Mouse (Mus musculus): ENCODE data around the gene B3galt4.
A peak's percentile ranks its signal among the peaks of the same experiment; 100 is the strongest.

B3galt4 gene

DNA sequence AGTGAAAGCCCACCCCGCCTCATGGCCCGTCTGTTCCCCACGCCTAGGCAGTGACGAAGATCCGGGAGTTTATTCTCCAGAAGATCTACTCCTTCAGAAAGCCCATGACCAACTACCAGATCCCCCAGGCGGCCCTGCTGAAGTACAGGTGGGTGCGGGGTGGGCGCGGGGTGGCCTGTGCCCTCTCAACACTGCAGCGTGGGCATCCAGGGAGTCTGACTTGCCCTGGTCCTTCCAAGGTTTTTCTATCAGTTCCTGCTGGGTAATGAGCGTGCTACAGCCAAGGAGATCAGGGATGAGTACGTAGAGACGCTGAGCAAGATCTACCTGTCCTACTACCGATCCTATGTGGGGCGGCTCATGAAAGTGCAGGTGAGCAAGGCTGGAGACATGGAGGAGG is 8.7 kb upstream of the B3galt4 start:
- no peak overlapping the region for H3K4me3 ChIP-seq (replicated peaks; ENCODE audit: low read length)
- H3K27me3 ChIP-seq (ENCODE audit: insufficient read depth, low read length), result no peaks in the 10 kb centered on the region
- no peaks in the 10 kb centered on the region for H3K9me3 ChIP-seq (ENCODE audit: low read length)
- TF ChIP-seq POU5F1 (IDR thresholded peaks at IDR 0.05; ENCODE audit: borderline replicate concordance, low read length), result no peak
- TF ChIP-seq CTCF (conservative IDR thresholded peaks at IDR 0.05; ENCODE audit: low read length), result no peak
- no peak for TF ChIP-seq NANOG (IDR thresholded peaks at IDR 0.05; ENCODE audit: borderline replicate concordance, low read length)
- peaks cover 77% of the 10 kb centered on the region for H3K36me3 ChIP-seq (ENCODE audit: insufficient read depth, low read length)
- H3K4me1 ChIP-seq (replicated peaks; ENCODE audit: low read depth, low read length), result peaks cover 17% of the 10 kb centered on the region

DNA sequence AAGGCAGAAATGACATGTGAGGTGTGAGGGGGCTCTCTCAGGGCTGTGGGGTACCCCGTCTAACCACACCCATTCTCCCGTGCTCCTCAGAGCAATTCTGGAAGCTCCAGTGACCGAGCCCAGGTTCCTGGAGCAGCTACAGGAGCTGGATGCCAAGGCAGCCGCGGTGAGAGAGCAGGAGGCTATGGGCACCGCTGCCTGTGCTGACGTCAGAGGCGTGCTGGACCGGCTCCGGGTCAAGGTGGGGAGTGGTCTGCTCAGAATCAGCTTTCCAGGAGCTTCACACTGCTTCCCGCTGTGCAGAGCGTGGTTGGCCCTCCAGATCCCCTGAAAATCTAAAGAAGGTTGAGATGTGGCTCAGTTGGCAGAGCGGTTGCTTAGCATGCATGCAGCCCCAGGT is 7.8 kb upstream of the B3galt4 start:
- Histone ChIP-seq H3K27me3 (ENCODE audit: insufficient read depth, low read length) (no peaks in the 10 kb centered on the region), H3K4me3 (replicated peaks; ENCODE audit: low read length) (no peak overlapping the region), H3K9me3 (ENCODE audit: low read length) (no peaks in the 10 kb centered on the region), H3K36me3 (ENCODE audit: insufficient read depth, low read length) (peaks cover 80% of the 10 kb centered on the region), H3K4me1 (replicated peaks; ENCODE audit: low read depth, low read length) (peaks cover 22% of the 10 kb centered on the region)
- TF ChIP-seq NANOG (IDR thresholded peaks at IDR 0.05; ENCODE audit: borderline replicate concordance, low read length) (no peak), CTCF (conservative IDR thresholded peaks at IDR 0.05; ENCODE audit: low read length) (no peak), POU5F1 (IDR thresholded peaks at IDR 0.05; ENCODE audit: borderline replicate concordance, low read length) (no peak)

DNA sequence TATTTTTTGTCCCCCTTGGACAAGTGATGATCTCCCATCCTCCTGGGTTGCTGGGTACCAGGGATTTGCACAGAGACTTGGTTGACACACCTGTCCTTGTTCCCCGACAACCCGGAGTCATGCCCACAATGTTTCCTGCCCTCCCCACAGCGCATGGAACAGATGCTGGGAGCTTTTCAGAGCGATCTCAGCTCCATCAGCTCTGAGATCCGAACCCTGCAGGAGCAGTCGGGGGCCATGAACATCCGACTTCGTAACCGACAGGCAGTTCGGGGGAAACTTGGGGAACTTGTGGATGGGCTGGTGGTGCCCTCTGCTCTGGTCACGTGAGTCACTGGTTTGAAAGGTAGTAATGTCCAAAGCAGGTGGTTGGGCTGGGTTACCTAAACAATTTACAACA is 7.2 kb upstream of the B3galt4 start:
- H3K36me3 ChIP-seq (ENCODE audit: insufficient read depth, low read length), result peaks cover 80% of the 10 kb centered on the region
- H3K9me3 ChIP-seq (ENCODE audit: low read length), result no peaks in the 10 kb centered on the region
- H3K4me1 ChIP-seq (replicated peaks; ENCODE audit: low read depth, low read length), result peaks cover 27% of the 10 kb centered on the region
- no peaks in the 10 kb centered on the region for H3K27me3 ChIP-seq (ENCODE audit: insufficient read depth, low read length)
- TF ChIP-seq NANOG (IDR thresholded peaks at IDR 0.05; ENCODE audit: borderline replicate concordance, low read length) (no peak), POU5F1 (IDR thresholded peaks at IDR 0.05; ENCODE audit: borderline replicate concordance, low read length) (no peak), CTCF (conservative IDR thresholded peaks at IDR 0.05; ENCODE audit: low read length) (no peak)
- H3K4me3 ChIP-seq (replicated peaks; ENCODE audit: low read length), result no peak overlapping the region

DNA sequence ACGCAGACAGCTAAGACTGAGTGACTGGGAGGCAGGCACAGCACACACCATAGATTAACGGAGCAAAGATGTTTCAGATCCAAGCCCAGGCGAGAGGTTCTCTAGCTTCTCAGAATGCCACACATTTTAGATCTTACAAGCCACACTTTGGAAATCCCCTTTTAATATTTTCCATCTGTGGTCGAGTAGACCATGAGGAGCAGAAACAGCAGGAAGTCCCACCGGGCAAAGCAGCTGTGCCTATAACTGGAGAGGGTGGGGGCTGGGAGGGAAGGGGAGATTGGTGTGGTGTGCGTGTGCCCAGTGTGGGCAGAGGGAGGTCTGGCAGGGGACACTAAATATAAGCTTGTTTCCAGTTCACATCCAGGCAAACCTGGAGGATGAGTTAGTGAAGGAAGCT is 6.2 kb upstream of the B3galt4 start:
- no peak overlapping the region for H3K4me3 ChIP-seq (replicated peaks; ENCODE audit: low read length)
- peaks cover 80% of the 10 kb centered on the region for H3K36me3 ChIP-seq (ENCODE audit: insufficient read depth, low read length)
- TF ChIP-seq NANOG (IDR thresholded peaks at IDR 0.05; ENCODE audit: borderline replicate concordance, low read length) (no peak), POU5F1 (IDR thresholded peaks at IDR 0.05; ENCODE audit: borderline replicate concordance, low read length) (no peak), CTCF (conservative IDR thresholded peaks at IDR 0.05; ENCODE audit: low read length) (no peak)
- H3K9me3 ChIP-seq (ENCODE audit: low read length), result no peaks in the 10 kb centered on the region
- H3K4me1 ChIP-seq (replicated peaks; ENCODE audit: low read depth, low read length), result peaks cover 36% of the 10 kb centered on the region
- H3K27me3 ChIP-seq (ENCODE audit: insufficient read depth, low read length), result no peaks in the 10 kb centered on the region

DNA sequence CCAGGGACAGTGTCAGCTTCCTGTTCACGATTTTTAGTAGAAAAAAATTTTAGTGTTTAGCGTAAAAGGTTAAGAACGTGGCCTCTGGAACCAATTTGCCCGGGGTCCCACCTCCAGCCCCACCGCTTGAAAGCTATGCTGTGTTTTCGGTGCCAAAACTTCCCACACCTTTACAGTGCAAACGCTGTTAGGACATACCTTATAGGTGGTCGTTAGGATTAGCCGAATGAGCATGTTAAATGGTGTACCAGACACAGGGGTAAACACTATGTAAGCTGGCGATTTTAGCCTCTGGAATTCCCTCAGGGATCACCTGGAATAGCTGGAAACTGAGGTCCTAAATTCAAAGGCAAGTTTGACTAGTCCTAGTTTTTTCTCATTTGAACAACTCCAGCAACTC is 5.0 kb upstream of the B3galt4 start:
- H3K27me3 ChIP-seq (ENCODE audit: insufficient read depth, low read length), result no peaks in the 10 kb centered on the region
- no peak for TF ChIP-seq NANOG (IDR thresholded peaks at IDR 0.05; ENCODE audit: borderline replicate concordance, low read length)
- no peak for TF ChIP-seq POU5F1 (IDR thresholded peaks at IDR 0.05; ENCODE audit: borderline replicate concordance, low read length)
- TF ChIP-seq CTCF (conservative IDR thresholded peaks at IDR 0.05; ENCODE audit: low read length), result no peak
- H3K4me1 ChIP-seq (replicated peaks; ENCODE audit: low read depth, low read length), result peaks cover 42% of the 10 kb centered on the region
- peaks cover 80% of the 10 kb centered on the region for H3K36me3 ChIP-seq (ENCODE audit: insufficient read depth, low read length)
- no peaks in the 10 kb centered on the region for H3K9me3 ChIP-seq (ENCODE audit: low read length)
- H3K4me3 ChIP-seq (replicated peaks; ENCODE audit: low read length), result peak overlapping the region; percentile 95

DNA sequence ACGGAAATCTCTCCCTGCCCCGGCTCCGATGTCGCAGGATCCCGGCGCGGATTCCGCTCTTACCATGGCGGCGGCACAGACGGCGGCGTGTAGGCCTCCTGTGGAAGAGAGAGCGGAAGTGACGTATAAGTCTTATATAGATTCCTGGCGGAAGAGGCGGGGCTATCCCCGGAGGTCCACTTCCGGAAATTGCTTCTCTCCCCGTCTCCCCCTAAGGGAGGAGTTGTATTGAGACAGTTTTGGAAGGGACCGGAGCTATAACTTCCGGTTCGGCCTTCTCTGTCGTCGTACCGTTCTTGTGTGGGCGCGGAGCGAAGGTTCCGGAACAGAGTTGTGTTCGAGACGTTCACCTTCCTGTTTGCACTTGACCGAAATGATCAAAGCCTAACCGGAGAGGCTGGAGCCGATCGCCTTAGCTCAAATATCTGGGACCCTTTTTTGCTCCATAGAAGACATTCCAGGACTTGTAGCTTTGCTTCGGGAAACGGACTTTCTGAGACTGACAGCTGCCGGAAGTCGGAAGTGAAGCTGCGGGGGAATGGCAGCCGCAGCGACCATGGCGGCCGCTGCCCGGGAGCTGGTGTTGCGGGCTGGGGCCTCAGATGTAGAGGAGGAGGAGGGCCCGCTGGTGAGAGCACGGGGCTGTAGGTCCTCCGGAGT is 4.4 kb upstream of the B3galt4 start, which contains the start of the genes Vps52 and Rps18:
Gene Vps52, plus strand, starts transcription at position 258 of the 660 bp plus-strand sequence.
Gene Rps18, minus strand, starts transcription at position 447 of the 660 bp plus-strand sequence.
- Histone ChIP-seq H3K9me3 (ENCODE audit: low read length) (no peaks in the 10 kb centered on the region), H3K27me3 (ENCODE audit: insufficient read depth, low read length) (no peaks in the 10 kb centered on the region), H3K36me3 (ENCODE audit: insufficient read depth, low read length) (peaks cover 74% of the 10 kb centered on the region), H3K4me1 (replicated peaks; ENCODE audit: low read depth, low read length) (peaks cover 48% of the 10 kb centered on the region), H3K4me3 (replicated peaks; ENCODE audit: low read length) (peak within 1 kb of the TSS; percentile 95)
- TF ChIP-seq NANOG (IDR thresholded peaks at IDR 0.05; ENCODE audit: borderline replicate concordance, low read length), result no peak
- TF ChIP-seq CTCF (conservative IDR thresholded peaks at IDR 0.05; ENCODE audit: low read length), result no peak
- TF ChIP-seq POU5F1 (IDR thresholded peaks at IDR 0.05; ENCODE audit: borderline replicate concordance, low read length), result no peak; the same call in 1 of the 2 replicates

DNA sequence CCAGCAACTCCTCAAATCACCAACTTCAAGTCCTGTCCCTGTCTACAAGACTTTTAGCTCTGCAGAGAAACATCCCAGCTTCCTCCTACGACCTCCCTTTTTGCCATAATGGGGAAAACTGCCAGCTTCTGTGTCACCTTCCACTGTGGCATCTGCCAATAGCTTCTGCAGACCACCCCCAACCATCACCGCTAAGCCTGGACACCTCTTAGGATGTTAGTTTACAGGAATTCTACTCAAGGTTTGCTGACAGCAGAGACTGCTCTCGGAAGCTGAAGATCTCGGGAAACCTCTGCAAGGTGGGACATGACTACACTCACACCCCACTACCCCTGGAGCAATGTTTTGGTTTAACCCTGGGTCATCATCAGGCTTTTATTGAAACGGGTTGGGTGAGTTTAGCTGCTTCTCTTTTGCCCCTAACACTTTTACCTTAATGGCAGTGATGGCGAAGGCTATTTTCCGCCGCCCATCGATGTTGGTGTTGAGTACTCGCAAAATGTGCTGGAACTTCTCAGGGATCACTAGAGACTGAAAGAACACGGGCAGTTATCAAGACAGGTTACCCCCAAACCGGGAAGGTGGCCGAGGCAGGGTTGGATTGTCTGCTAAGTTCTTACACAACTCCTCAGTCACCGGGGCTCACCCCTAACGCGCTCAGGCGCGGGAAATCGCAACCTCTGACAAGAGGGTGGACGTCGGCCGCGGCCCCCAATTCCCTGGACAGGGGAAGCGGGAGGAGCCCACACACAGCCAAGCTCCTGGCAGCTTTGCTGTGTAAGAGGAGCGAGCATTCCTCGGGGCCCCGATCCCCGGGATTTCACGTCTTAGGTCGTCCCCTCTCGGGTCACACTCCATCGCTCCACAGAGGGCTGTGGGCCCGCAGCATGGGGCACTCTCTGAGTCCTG is 3.6 kb upstream of the B3galt4 start:
- peaks cover 74% of the 10 kb centered on the region for H3K36me3 ChIP-seq (ENCODE audit: insufficient read depth, low read length)
- TF ChIP-seq CTCF (conservative IDR thresholded peaks at IDR 0.05; ENCODE audit: low read length), result no peak
- no peak for TF ChIP-seq NANOG (IDR thresholded peaks at IDR 0.05; ENCODE audit: borderline replicate concordance, low read length)
- no peak for TF ChIP-seq POU5F1 (IDR thresholded peaks at IDR 0.05; ENCODE audit: borderline replicate concordance, low read length)
- no peaks in the 10 kb centered on the region for H3K27me3 ChIP-seq (ENCODE audit: insufficient read depth, low read length)
- peak overlapping the region; percentile 95 for H3K4me3 ChIP-seq (replicated peaks; ENCODE audit: low read length)
- H3K9me3 ChIP-seq (ENCODE audit: low read length), result no peaks in the 10 kb centered on the region
- H3K4me1 ChIP-seq (replicated peaks; ENCODE audit: low read depth, low read length), result peaks cover 54% of the 10 kb centered on the region

DNA sequence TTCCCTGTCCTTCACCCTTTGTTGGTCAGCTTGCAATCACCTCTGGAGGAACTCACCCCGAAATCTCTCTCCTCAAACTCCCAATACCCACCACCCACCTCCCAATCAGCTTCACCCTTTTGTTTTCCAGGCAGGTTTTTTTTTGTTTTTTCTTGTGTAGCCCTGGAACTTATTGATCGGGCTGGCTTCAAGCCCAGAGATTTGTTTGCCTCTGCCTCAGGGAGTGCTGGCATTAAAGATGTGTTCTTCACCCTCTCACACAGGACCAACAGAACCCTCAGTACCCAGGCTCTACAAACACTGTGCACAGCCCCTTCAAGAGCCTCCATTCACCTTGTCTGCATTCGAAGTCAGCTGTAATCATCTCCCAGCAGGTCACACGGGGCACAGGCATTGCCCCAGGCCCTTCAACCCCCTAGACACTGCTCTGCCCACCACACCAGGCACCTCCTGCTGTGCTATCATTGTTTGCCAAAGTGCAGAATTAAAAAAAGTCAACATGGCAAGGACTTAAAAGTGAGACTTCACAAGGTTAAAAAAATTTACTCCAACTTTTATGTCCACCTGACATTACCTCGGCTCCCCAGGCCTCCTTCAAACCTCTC is 2.8 kb upstream of the B3galt4 start:
- peaks cover 74% of the 10 kb centered on the region for H3K36me3 ChIP-seq (ENCODE audit: insufficient read depth, low read length)
- no peaks in the 10 kb centered on the region for H3K9me3 ChIP-seq (ENCODE audit: low read length)
- no peak for TF ChIP-seq CTCF (conservative IDR thresholded peaks at IDR 0.05; ENCODE audit: low read length)
- no peak for TF ChIP-seq POU5F1 (IDR thresholded peaks at IDR 0.05; ENCODE audit: borderline replicate concordance, low read length)
- no peak for TF ChIP-seq NANOG (IDR thresholded peaks at IDR 0.05; ENCODE audit: borderline replicate concordance, low read length)
- H3K4me3 ChIP-seq (replicated peaks; ENCODE audit: low read length), result peak overlapping the region; percentile 95
- H3K27me3 ChIP-seq (ENCODE audit: insufficient read depth, low read length), result no peaks in the 10 kb centered on the region
- H3K4me1 ChIP-seq (replicated peaks; ENCODE audit: low read depth, low read length), result peaks cover 58% of the 10 kb centered on the region

All from E14TG2a.4 (cell line).